Mouse (Mus musculus): Measurements from ENCODE around the gene Scamp2.
A peak's percentile ranks its signal among the peaks of the same experiment; 100 is the strongest.

Scamp2 gene

GRCm38 (mm10) chr9:57597929-57598382 is 37.2 kb downstream of the Scamp2 start:
- no peak for DNase-seq

DNA sequence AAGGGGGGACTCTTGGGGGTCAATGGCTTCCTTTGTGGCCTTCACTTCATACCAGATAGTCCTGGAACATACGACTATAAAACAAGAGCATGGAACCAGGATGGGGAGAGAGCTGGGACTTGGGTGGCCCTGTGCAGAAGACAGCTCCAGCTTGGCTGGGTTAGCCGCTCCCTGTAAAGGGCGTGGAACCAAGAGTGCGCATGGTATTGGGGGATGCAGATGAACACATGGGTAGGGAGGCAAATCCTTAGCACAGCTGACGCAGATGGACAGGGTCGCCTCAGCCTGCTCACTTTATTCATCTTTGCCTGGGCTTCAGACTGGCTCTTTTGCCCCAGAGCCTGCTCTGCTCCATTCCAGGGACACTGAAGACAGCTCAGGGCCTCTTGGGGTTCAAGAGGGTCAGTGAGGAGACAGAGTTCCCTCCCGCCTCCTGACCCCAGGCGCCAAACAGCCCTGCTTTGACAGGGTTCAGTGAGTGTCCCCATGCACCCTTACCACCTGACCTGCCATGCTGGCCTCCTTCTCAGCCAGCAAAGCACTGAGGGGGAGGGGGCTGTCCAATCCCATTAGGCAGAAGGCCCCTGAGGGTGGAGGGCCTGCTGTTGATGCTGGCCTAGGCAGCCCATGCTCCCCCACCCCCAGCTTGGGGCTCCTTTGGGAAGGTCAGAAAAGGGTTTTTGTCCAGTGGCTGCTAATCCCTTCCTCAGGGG is 38.3 kb downstream of the Scamp2 start:
- peak; percentile 55 for DNase-seq

DNA sequence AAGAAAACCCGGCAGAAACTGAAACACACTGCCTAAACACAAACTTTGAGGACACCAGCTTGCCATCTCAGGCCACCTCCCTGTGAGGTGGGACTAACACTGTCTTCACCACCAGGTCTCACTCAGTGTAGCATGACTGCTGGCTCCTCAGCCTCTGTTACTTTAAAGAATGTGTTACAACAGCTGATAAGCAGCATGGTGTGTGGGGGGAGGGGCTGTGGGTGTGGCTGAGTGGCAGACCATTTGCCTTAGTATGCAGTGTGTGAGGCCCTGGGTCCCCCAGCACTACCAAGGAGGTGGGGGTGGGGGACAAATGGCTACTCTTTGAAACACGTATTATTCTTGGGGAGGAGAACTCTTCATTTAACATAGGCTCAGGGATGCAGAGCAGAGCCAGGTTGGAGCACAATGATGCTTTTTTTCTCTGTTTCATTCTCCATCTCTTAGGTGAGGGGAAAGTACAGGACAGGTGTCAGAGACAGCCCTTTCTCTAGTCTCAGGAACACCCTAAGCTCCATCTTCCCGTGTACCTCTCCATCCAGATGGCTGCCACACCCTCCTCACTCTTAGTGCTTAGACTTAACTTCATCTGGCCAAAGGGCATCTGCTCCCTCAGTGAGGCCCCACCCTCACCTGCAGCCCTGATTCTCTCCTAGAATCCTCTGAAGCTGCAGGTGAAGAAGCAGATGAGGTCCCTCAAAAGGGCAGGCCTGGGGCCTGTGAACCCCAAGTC is 40.0 kb downstream of the Scamp2 start:
- no peak for DNase-seq

- no peak for DNase-seq
Observed at GRCm38 (mm10) chr9:57601353-57601706, 40.6 kb downstream of the Scamp2 start.

DNA sequence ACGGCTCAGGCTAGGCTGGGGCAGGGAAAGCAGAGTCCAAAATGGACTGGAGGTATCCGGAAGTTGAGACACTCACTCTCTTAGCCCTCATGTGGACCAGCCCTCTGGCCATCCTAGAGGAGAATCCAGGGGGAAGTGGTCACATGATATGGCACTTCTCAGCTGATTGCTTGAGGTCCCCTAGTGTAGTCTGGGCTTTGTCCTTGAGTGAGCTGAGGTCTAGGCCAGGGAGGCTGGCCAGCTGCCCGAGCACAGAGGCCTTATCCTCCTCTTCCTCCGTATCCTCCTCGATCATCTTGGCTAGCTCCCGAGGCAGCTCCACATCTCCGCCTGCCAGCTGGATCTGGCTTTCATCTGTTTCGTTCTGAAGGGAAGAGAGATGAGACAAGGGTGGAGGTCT is 41.4 kb downstream of the Scamp2 start:
- DNase-seq: no peak

- DNase-seq: no peak
Observed at GRCm38 (mm10) chr9:57604875-57605274, 44.1 kb downstream of the Scamp2 start.

DNA sequence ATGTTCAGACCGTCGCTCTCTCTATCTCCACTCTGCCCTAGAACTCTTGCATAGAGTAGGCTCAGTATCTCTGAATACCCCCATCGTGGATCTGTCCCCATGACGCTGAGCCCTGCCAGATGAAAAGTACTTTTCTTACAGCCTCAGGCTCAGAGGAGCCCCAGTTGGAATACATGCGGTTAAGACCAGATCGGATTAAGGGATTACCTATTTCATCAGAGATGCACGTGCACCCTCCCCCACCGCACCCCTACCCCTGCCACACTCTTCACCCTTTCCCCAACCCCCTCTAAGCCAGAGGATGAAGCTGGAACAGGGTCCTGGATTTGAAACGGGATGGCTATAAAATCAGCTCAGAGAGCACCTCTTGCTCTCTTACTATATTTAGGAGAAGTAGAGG is 44.8 kb downstream of the Scamp2 start:
- no peak for DNase-seq

GRCm38 (mm10) chr9:57606139-57606851 is 45.6 kb downstream of the Scamp2 start, which contains the start of gene Cplx3:
Gene Cplx3, minus strand, starts transcription at chr9:57606281.
- peak; percentile 58 for DNase-seq

- DNase-seq: no peak
Observed at GRCm38 (mm10) chr9:57609803-57610202, 49.1 kb downstream of the Scamp2 start.

GRCm38 (mm10) chr9:57610359-57610826 is 49.6 kb downstream of the Scamp2 start:
- DNase-seq: no peak

DNA sequence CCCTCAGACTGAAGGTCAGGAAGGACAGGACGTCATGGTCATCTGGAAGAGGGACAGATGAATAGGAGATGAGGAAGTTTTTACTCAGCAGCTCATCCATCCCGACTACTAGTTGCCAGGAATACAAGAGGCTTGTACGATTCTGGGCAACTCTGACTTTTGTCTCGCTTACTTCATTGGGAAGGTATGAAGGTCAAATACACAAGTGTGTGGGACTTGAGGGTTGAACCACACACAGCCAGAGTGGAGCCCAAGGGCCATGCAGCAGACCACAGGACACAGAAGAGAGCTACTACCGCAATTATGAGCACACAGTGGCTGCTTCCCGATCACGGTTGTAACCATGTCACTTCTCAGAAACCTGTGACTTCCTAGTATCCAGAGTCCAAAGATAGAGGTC is 51.8 kb downstream of the Scamp2 start:
- DNase-seq: no peak

- no peak for DNase-seq
Observed at GRCm38 (mm10) chr9:57613975-57614374, 53.2 kb downstream of the Scamp2 start.

- DNase-seq: no peak
Observed at GRCm38 (mm10) chr9:57614786-57615185, 54.0 kb downstream of the Scamp2 start.

DNA sequence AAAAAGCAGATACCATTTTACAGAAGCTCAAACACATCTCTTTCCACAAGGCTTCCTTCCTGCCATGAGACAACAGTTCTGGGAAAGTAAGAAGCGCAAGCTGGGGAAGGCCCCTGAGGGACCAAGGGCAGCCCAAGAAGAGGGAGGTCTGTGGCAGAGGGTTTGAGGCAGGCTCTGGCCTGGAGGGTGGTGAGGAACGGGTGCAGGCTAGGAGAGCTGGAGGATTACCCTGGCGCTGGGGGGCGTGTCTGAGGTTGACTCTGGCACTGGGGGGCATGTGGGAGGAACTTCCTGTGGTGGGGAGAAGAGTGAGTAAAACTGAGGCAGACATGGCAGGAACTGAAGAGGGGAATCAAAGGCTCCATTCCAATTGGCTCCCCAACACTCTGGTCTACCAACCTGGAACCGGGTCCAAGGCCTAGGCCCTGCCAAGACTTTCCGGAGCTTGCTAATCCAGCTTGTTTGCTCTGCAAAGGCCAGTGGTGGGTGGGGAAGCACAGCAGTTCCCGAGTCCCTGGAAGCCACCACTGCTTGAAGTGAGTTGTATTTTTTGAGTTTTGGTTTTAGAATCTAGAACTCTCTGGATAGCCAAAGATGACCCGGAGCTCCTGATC is 56.9 kb downstream of the Scamp2 start:
- DNase-seq: no peak

DNA sequence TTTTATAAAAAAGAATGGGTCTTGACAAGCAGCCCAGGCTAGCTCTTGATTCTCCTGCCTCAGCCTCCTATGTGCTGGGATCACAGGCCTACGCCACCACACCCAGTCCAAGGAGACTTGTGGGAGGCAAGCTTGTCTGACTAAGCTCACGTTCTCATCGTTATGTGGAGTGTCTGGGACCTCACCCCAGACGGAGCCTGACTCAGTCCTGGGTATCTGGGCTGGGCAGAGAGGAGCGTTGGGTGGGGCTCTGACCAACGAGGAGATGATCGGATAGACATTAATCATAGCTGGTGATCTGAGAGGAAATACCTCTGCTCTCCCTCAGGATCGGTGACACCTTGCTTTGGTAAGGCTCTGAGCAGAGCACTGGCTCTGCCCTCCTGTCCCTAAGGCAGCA is 58.1 kb downstream of the Scamp2 start:
- DNase-seq: no peak

GRCm38 (mm10) chr9:57620674-57621073 is 59.9 kb downstream of the Scamp2 start, which contains the start of gene Lman1l:
Gene Lman1l, minus strand, starts transcription at chr9:57620774.
- no peak for DNase-seq

DNA sequence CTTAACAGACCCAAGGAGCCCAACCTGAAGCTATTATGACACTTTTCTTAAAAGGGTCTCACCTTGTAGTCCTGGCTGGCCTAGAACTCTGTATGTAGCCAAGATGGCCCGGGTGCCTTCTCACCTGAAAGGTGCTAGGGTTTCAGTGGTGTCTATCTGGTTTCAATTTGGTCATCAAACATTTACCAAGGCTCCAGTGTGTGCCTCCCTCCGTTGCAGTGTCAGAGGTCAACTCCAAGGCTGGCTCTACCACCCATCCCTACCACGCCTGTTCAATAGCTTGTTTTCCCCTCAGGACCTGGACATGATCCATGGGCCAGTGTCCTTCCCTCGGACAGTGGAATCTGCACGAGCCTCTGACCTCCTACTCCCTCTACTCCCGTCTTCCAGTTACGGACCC is 63.6 kb downstream of the Scamp2 start:
- DNase-seq: no peak

- no peak for DNase-seq
Observed at GRCm38 (mm10) chr9:57625674-57626500, 65.1 kb downstream of the Scamp2 start.

DNA sequence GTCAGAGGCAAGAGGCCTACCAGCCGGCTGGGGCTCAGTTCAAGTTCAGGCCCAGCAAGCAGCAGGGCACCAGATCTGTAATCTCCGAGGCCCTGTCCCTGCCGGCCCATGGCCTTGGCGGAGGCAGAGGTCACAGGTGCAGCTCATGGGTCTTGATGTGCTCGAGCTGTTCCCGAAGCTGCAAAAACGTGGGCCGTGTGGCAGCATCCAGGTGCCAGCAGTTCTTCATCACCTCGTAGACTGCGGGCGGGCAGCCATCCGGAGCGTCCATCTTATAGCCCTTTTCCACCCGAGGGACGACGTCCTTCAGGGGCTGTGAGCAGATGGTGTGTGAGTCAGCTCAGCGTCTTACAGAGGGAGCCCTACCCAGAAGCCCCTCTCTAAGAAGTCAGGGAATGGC is 66.4 kb downstream of the Scamp2 start:
- no peak for DNase-seq

GRCm38 (mm10) chr9:57627892-57628291 is 67.1 kb downstream of the Scamp2 start:
- DNase-seq: no peak

- no peak for DNase-seq
Observed at GRCm38 (mm10) chr9:57628717-57629116, 68.0 kb downstream of the Scamp2 start.

Data from kidney, adult 18-20 months (tissue).